Mouse (Mus musculus) spleen, postnatal 10 days (tissue): ENCODE data around the gene Ppp2r5a.

Source experiments
- DNase-seq, 2 experiments: peaks; one replicate each; pipeline ENCODE4 v3.0.0; 2021 to 2022; ENCODE audit warnings: low spot score in 2 of 2

Ppp2r5a gene

GRCm38 (mm10) chr1:191418936-191419335 lies 15.9 kb upstream of the Ppp2r5a start:
- DNase-seq: no peak

GRCm38 (mm10) chr1:191417111-191417510 lies 14.0 kb upstream of the Ppp2r5a start:
- DNase-seq: no peak

- DNase-seq: no peak
These were observed 13.5 kb upstream of the Ppp2r5a start for GRCm38 (mm10) chr1:191416611-191417010.

- no peak for DNase-seq
These were observed 11.4 kb upstream of the Ppp2r5a start for GRCm38 (mm10) chr1:191414432-191414831.

GRCm38 (mm10) chr1:191413691-191414415 lies 10.8 kb upstream of the Ppp2r5a start:
- no peak for DNase-seq

GRCm38 (mm10) chr1:191410294-191411036 lies 7.4 kb upstream of the Ppp2r5a start:
- no peak for DNase-seq

GRCm38 (mm10) chr1:191407246-191407645 lies 4.2 kb upstream of the Ppp2r5a start:
- DNase-seq: no peak

GRCm38 (mm10) chr1:191406516-191406915 lies 3.4 kb upstream of the Ppp2r5a start:
- no peak for DNase-seq

- DNase-seq: peak in 1 of 2 experiments; percentile 10
These were observed 1.8 kb upstream of the Ppp2r5a start for GRCm38 (mm10) chr1:191404721-191405329.

GRCm38 (mm10) chr1:191404301-191404700 lies 1.2 kb upstream of the Ppp2r5a start:
- DNase-seq: peak in 1 of 2 experiments; percentile 49

GRCm38 (mm10) chr1:191402506-191402905 lies 566 bp downstream of the Ppp2r5a start:
- DNase-seq: no peak

- peak; percentile 99 to 100 for DNase-seq
These were observed 5.9 kb downstream of the Ppp2r5a start for GRCm38 (mm10) chr1:191396897-191397849.

GRCm38 (mm10) chr1:191396446-191396845 lies 6.6 kb downstream of the Ppp2r5a start:
- peak in 1 of 2 experiments; percentile 78 for DNase-seq

GRCm38 (mm10) chr1:191395871-191396433 lies 7.1 kb downstream of the Ppp2r5a start:
- peak; percentile 75 to 77 for DNase-seq

GRCm38 (mm10) chr1:191395200-191395599 lies 7.9 kb downstream of the Ppp2r5a start:
- DNase-seq: no peak

- no peak for DNase-seq
These were observed 8.9 kb downstream of the Ppp2r5a start for GRCm38 (mm10) chr1:191394126-191394525.

GRCm38 (mm10) chr1:191393536-191393935 lies 9.5 kb downstream of the Ppp2r5a start:
- no peak for DNase-seq

- DNase-seq: peak in 1 of 2 experiments; percentile 51
These were observed 11.8 kb downstream of the Ppp2r5a start for GRCm38 (mm10) chr1:191391311-191391710.

- no peak for DNase-seq
These were observed 18.2 kb downstream of the Ppp2r5a start for GRCm38 (mm10) chr1:191384786-191385430.

GRCm38 (mm10) chr1:191381955-191382736 lies 20.9 kb downstream of the Ppp2r5a start:
- no peak for DNase-seq
